Mouse (Mus musculus): ENCODE data around the gene Ggta1.

The Ggta1 gene

DNA sequence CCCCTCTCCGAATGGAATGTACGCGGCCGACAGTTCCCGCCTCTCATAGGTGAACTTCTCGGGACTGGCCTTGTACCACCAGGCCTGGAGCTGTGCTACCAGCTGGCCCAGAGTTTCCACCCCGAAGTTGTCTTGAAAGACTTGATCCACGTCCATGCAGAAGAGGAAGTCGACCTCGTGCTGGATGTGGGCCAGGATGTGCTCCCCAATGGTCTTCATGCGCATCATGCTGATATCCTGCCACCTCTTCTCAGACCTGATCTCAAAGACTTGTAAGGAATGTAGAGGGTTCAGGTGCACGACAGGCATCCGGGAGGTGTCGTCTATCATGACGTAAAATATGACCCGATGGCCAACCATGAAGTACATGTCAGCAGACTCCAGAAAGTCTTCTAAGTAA, 60.6 kb downstream of the Ggta1 start:
- no peak for DNase-seq (ENCODE audit: low read depth, low spot score)

DNA sequence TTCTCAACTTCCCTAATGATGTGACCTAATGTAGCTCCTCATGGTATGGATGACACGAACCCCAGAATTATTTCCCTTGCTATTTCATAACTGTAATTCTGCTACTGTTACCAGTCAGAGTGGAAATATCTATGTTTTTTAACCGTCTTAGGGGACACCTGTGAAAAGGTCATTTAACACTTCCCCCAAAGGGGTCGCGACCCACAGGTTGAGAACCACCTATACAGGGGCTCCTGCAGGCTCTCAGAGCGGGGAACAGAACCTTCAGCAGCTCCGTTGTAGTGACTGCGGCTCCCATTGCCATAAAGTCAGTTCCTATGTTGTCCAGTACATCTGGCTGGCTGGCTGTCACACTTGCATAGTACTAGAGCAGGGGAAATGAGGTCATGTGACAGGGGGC, 62.3 kb downstream of the Ggta1 start:
- DNase-seq (ENCODE audit: low read depth, low spot score) = no peak

GRCm38 (mm10) chr2:35398184-35398828, 64.7 kb downstream of the Ggta1 start:
- DNase-seq (ENCODE audit: low read depth, low spot score) = no peak

DNA sequence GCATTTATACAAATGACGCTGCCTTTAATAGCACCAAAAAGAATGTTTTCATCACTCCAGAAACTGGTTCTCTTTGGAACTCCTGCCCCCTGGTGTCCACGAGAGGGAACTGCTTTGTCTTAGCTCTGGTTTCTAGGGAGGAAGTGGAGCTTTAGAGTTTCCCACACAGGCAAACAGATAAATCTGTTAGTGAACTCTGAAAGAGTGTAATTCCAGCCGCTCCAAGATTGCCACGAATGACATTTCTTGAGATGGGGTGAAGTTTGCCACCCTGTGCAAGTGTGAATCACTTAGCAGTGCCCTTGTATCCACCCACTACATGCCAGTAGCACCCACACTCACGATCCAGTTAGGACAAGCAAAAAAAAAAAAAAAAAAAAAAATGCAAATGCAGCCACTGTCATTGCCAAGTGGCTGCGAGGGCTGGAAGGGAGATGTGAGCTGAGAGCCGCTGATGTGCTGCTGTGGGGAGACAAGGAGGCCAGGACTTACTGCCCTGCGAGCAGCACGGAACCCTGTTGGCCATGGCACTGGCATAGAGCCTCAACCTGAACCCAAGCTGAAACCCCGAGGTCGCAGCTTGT, 65.3 kb downstream of the Ggta1 start:
- DNase-seq (ENCODE audit: low read depth, low spot score) = peak; percentile 82

DNA sequence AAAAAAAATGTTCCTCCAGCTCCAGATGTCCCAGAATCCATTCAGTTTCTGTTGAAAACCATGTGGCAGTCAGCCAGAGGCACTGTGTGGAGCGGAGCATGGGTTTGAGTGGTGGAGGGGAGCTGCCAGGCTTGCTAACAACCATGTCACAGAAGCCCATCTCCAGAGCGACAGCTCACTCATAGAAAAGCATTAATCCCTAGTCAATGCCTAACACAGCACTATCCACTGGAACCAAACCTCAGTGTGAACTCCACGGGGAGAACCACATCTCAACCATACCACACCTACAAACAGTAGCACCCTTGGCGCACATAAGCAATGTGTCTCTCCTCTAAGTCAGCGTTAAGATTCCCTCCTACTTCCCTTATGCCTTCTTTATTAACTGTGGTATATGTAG, 65.9 kb downstream of the Ggta1 start, which contains the start of gene 4930402F06Rik:
Gene 4930402F06Rik (minus strand): TSS at position 80 of the 400 bp plus-strand sequence.
- no peak for DNase-seq (ENCODE audit: low read depth, low spot score)

- DNase-seq (ENCODE audit: low read depth, low spot score) = no peak
Measured at GRCm38 (mm10) chr2:35385441-35385871, 77.6 kb downstream of the Ggta1 start.

- DNase-seq (ENCODE audit: low read depth, low spot score) = no peak
Measured at GRCm38 (mm10) chr2:35379306-35379705, 83.7 kb downstream of the Ggta1 start.

- no peak for DNase-seq (ENCODE audit: low read depth, low spot score)
Measured at GRCm38 (mm10) chr2:35377600-35377999, 85.4 kb downstream of the Ggta1 start.

- DNase-seq (ENCODE audit: low read depth, low spot score) = peak; percentile 41
Measured at GRCm38 (mm10) chr2:35373003-35373402, 90.0 kb downstream of the Ggta1 start.

GRCm38 (mm10) chr2:35370686-35371085, 92.3 kb downstream of the Ggta1 start:
- DNase-seq (ENCODE audit: low read depth, low spot score) = no peak

GRCm38 (mm10) chr2:35367629-35368028, 95.4 kb downstream of the Ggta1 start, which contains the start of gene 4930568D16Rik:
Gene 4930568D16Rik, minus strand, starts transcription at chr2:35367729.
- DNase-seq (ENCODE audit: low read depth, low spot score) = no peak
